Mouse (Mus musculus) midbrain, postnatal 0 days (tissue): ENCODE data around the gene Sgf29. TPM values are rescaled to one million over a fixed set of nuclear protein-coding genes. Genes with fewer than 3 reads are reported as not detected.

Experiments
- ATAC-seq: fragments of 200-750 bp; cut with Nextera tagmentation; 2 replicates; pipeline ENCODE4 v1.8.0; 2017; ENCODE audit warnings: moderate number of reproducible peaks, mild to moderate bottlenecking, moderate TSS enrichment, moderate library complexity; ENCODE audit not compliant: low FRiP score
- DNase-seq: peaks from one replicate; pipeline ENCODE4 v3.0.0-alpha.2; 2015; ENCODE audit warnings: low spot score
- H3K27ac ChIP-seq: fragments of 300-500 bp; sonication (generic); 2 replicates; pipeline ENCODE4 v1.5.1; 2014; ENCODE audit warnings: low read depth, mild to moderate bottlenecking, low read length, mixed read lengths
- H3K27me3 ChIP-seq: fragments of 300-500 bp; sonication (generic); 2 replicates; pipeline ENCODE4 v1.6.1; 2014; ENCODE audit warnings: low read length, control low read depth, mixed read lengths; ENCODE audit not compliant: insufficient read depth
- H3K36me3 ChIP-seq: fragments of 300-500 bp; sonication (generic); 2 replicates; pipeline ENCODE4 v1.6.1; 2014; ENCODE audit warnings: low read length, control low read depth, mixed read lengths; ENCODE audit not compliant: insufficient read depth
- H3K4me1 ChIP-seq: fragments of 300-500 bp; sonication (generic); 2 replicates; pipeline ENCODE4 v1.6.1; 2014; ENCODE audit warnings: mild to moderate bottlenecking, control low read depth, antibody characterized with exemption, low read length, mixed read lengths; ENCODE audit not compliant: insufficient read depth
- H3K4me2 ChIP-seq: fragments of 300-500 bp; sonication (generic); 2 replicates; pipeline ENCODE4 v1.6.1; 2014; ENCODE audit warnings: low read depth, mild to moderate bottlenecking, low read length, mixed read lengths; ENCODE audit not compliant: poor library complexity, severe bottlenecking
- H3K4me3 ChIP-seq: fragments of 300-500 bp; sonication (generic); 2 replicates; pipeline ENCODE4 v1.5.1; 2014; ENCODE audit warnings: low read depth, mild to moderate bottlenecking, low read length, moderate library complexity
- H3K9ac ChIP-seq: fragments of 300-500 bp; sonication (generic); replicated peaks from 2 replicates; pipeline ENCODE4 v1.6.1; 2014; ENCODE audit warnings: mild to moderate bottlenecking, low read length, moderate library complexity, mixed read lengths; ENCODE audit not compliant: poor library complexity, severe bottlenecking
- H3K9me3 ChIP-seq: fragments of 300-500 bp; sonication (generic); 2 replicates; pipeline ENCODE4 v1.6.1; 2016; ENCODE audit warnings: low read length, control low read depth
- CTCF ChIP-seq: IDR thresholded peaks from 2 replicates; pipeline ENCODE4 v1.5.1; 2016; ENCODE audit warnings: antibody characterized with exemption, mild to moderate bottlenecking
- WGBS: fragments of 180-500 bp; shearing (Covaris S2); extraction: QIAGEN DNeasy Blood & Tissue Kit; methylation state at CpG from one replicate; pipeline ENCODE4 v1.1.7; 2014; 5-methylcytosine and 5-hydroxymethylcytosine counted together
- polyA plus RNA-seq: library from polyadenylated mRNA; unstranded; fragments of >200 nt; fragmentation: Nextera tagmentation; extraction: Ambion mirVana; gene quantifications from 2 replicates; pipeline ENCODE4 v1.2.1, GENCODE M21; 2015
- total RNA-seq: library from RNA; depleted of rRNA; stranded (reverse); fragments of >200 nt; gene quantifications from 2 replicates; pipeline ENCODE4 v1.2.3, GENCODE M21; 2014

Gene Sgf29
- total and polyA plus RNA-seq, 2 experiments from 2014 or later = 44.4 to 48.0 TPM

DNA sequence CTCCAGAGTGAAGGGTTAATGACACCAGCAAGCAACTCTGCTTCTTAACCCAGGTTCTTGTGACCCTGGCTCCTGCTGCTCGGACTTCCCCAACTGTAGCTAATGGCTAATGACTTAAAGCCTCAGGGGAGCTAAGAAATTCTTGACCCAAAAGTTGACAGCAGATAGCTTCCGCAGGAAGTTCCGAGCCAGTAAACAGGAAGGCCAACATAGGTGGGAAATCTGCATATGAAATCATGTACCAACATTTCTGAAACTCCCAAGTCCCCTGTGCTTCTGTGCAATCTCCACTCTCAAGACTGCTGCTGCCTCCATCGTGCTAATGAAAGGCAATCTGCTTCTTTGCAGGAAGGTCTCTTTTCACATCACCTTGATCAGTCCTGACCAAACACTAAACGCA lies 3.4 kb upstream of the Sgf29 start:
- TF ChIP-seq CTCF = no peak
- Histone ChIP-seq H3K4me2 (no peak overlapping the region), H3K27ac (no peak overlapping the region), H3K4me1 (no peaks in the 10 kb centered on the region), H3K36me3 (no peaks in the 10 kb centered on the region), H3K9ac (no peak overlapping the region), H3K9me3 (no peaks in the 10 kb centered on the region), H3K27me3 (no peaks in the 10 kb centered on the region), H3K4me3 (no peak overlapping the region)
- no peak for DNase-seq
- 74% methylated on average over 5 of the region's 5 CpGs for WGBS
- ATAC-seq = no peak

GRCm38 (mm10) chr7:126648486-126648885 lies 623 bp upstream of the Sgf29 start:
- Histone ChIP-seq H3K4me1 (no peaks in the 10 kb centered on the region), H3K4me2 (peak overlapping the region; percentile 66), H3K9me3 (no peaks in the 10 kb centered on the region), H3K27ac (peak overlapping the region; percentile 91), H3K27me3 (no peaks in the 10 kb centered on the region), H3K36me3 (no peaks in the 10 kb centered on the region), H3K9ac (peak overlapping the region; percentile 73; the same call in 1 of the 2 replicates), H3K4me3 (peak overlapping the region; percentile 56)
- DNase-seq = no peak
- TF ChIP-seq CTCF = peak; percentile 45
- WGBS = 82% methylated on average over 4 of the region's 4 CpGs
- ATAC-seq = no peak

GRCm38 (mm10) chr7:126650852-126651251 lies 1.7 kb downstream of the Sgf29 start:
- no peak for TF ChIP-seq CTCF
- H3K27ac ChIP-seq = no peak overlapping the region
- WGBS = 77% methylated on average over 2 of the region's 2 CpGs
- no peaks in the 10 kb centered on the region for H3K36me3 ChIP-seq
- H3K4me1 ChIP-seq = no peaks in the 10 kb centered on the region
- DNase-seq (no peak), ATAC-seq (no peak)
- no peak overlapping the region for H3K4me2 ChIP-seq
- H3K27me3 ChIP-seq = no peaks in the 10 kb centered on the region
- H3K4me3 ChIP-seq = no peak overlapping the region
- no peaks in the 10 kb centered on the region for H3K9me3 ChIP-seq
- H3K9ac ChIP-seq = no peak overlapping the region

DNA sequence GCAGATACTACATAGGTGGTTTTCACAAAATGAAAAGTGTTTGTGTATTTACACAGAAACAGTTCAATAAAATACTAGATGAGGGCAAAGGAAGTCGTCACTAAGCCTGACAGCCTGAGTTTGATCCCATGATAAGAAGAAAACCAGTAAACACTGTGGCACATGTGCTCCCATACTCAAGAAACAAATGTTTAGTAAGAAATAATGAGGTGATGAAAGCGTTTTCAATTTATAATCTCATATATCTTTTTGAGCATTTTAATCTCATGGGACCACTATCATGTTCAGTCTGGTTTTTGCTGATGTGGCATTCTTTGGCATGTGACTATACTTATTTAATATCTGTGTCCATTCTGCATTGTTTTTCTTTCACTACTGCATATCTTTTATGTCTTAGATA lies 4.9 kb downstream of the Sgf29 start:
- TF ChIP-seq CTCF = no peak
- H3K27ac ChIP-seq = no peak overlapping the region
- no peaks in the 10 kb centered on the region for H3K9me3 ChIP-seq
- no peak overlapping the region for H3K4me3 ChIP-seq
- H3K4me1 ChIP-seq = no peaks in the 10 kb centered on the region
- ATAC-seq (no peak), DNase-seq (no peak)
- H3K4me2 ChIP-seq = no peak overlapping the region
- WGBS = 91% methylated on average over 2 of the region's 2 CpGs
- H3K27me3 ChIP-seq = no peaks in the 10 kb centered on the region
- H3K36me3 ChIP-seq = no peaks in the 10 kb centered on the region
- H3K9ac ChIP-seq = no peak overlapping the region

- no peak overlapping the region for H3K4me2 ChIP-seq
- 91% methylated on average over 3 of the region's 3 CpGs for WGBS
- H3K36me3 ChIP-seq = no peaks in the 10 kb centered on the region
Observed at GRCm38 (mm10) chr7:126655695-126656094, 6.6 kb downstream of the Sgf29 start.

DNA sequence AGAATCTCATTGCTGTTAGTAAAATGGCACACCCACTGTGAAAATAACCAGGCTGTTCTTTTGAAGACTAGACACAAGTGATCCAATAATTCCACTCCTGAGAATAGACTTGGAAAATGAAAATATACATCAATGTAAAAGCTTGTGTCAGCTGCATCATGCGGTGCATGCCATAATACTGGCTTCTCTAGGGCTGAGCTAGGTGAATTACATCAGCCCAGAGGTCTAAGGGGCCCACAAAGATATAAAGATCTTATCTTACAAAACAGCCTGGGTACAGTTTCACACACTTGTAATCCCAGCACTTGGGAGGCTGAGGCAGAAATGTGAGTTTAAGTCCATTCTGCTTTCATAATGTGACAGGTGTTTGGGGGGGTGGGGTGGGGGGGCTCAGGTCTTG lies 8.4 kb downstream of the Sgf29 start:
- Histone ChIP-seq H3K36me3 (no peaks in the 10 kb centered on the region; the same call in 1 of the 2 replicates), H3K4me3 (no peak overlapping the region), H3K27me3 (no peaks in the 10 kb centered on the region), H3K4me2 (no peak overlapping the region), H3K27ac (no peak overlapping the region), H3K9me3 (no peaks in the 10 kb centered on the region), H3K4me1 (no peaks in the 10 kb centered on the region), H3K9ac (no peak overlapping the region)
- TF ChIP-seq CTCF = no peak
- DNase-seq = peak; percentile 19
- ATAC-seq = no peak
- 89% methylated on average over 1 of the region's 1 CpGs for WGBS

More at GRCm38 (mm10) chr7:126655695-126656094, 6.6 kb downstream of the Sgf29 start:
- Histone ChIP-seq H3K4me1 (no peaks in the 10 kb centered on the region), H3K27me3 (no peaks in the 10 kb centered on the region), H3K27ac (no peak overlapping the region), H3K9me3 (no peaks in the 10 kb centered on the region), H3K4me3 (no peak overlapping the region), H3K9ac (no peak overlapping the region)
- TF ChIP-seq CTCF = no peak
- no peak for ATAC-seq
- DNase-seq = no peak
